Comparison of ENCODE assay signal across 8 mouse cellular contexts in genomic region chr3:87929341-87930077, GRCm38 (mm10). TPM values are rescaled to one million over a fixed set of nuclear protein-coding genes. Genes with fewer than 3 reads are reported as not detected.
DNase-seq lines count a peak whose midpoint lies in the region; ATAC-seq and TF ChIP-seq lines count a peak whose summit lies in the region.

No protein-coding gene starts in this region.

- H3K9ac ChIP-seq in heart, embryonic 12.5 days: peak overlapping the region; percentile 87
- H3K9ac ChIP-seq in forebrain, postnatal 0 days: peak overlapping the region; percentile 86

- H3K27ac ChIP-seq in heart, embryonic 12.5 days (ENCODE audit: poor library complexity, severe bottlenecking): peak overlapping the region; percentile 52
- peak overlapping the region; percentile 90 for H3K27ac ChIP-seq in forebrain, postnatal 0 days (ENCODE audit: low read depth, low read length)

- 5% methylated on average over 26 of the region's 26 CpGs for WGBS in heart, embryonic 12.5 days
- WGBS in forebrain, postnatal 0 days: 7% methylated on average over 26 of the region's 26 CpGs

- ATAC-seq in heart, embryonic 12.5 days (ENCODE audit: insufficient number of reproducible peaks, low FRiP score): peak; percentile 31
- peak; percentile 19; the same call in 1 of the 2 replicates for ATAC-seq in forebrain, postnatal 0 days
- peak; percentile 38 for ATAC-seq in megakaryocyte progenitor cell, adult 5-6 weeks (replicated peaks; ENCODE audit: poor library complexity)

- peaks cover 56% of the 10 kb centered on the region for H3K36me3 ChIP-seq in heart, embryonic 12.5 days
- peaks cover 75% of the 10 kb centered on the region for H3K36me3 ChIP-seq in E14TG2a.4 (ENCODE audit: insufficient read depth, low read length)
- H3K36me3 ChIP-seq in forebrain, postnatal 0 days (ENCODE audit: insufficient read depth): peaks cover 47% of the 10 kb centered on the region

- no peaks in the 10 kb centered on the region for H3K9me3 ChIP-seq in heart, embryonic 12.5 days (replicated peaks)
- H3K9me3 ChIP-seq in E14TG2a.4 (ENCODE audit: low read length): peaks cover 8% of the 10 kb centered on the region
- no peaks in the 10 kb centered on the region for H3K9me3 ChIP-seq in forebrain, postnatal 0 days (ENCODE audit: low read length)

- no peaks in the 10 kb centered on the region for H3K27me3 ChIP-seq in heart, embryonic 12.5 days (replicated peaks)
- H3K27me3 ChIP-seq in E14TG2a.4 (ENCODE audit: insufficient read depth, low read length): no peaks in the 10 kb centered on the region
- H3K27me3 ChIP-seq in forebrain, postnatal 0 days (ENCODE audit: insufficient read depth, low read length): no peaks in the 10 kb centered on the region

- peak overlapping the region; percentile 82 for H3K4me2 ChIP-seq in heart, embryonic 12.5 days
- peak overlapping the region; percentile 59 for H3K4me2 ChIP-seq in forebrain, postnatal 0 days (ENCODE audit: low read depth)

- H3K4me1 ChIP-seq in heart, embryonic 12.5 days (replicated peaks): peaks cover 23% of the 10 kb centered on the region
- peaks cover 58% of the 10 kb centered on the region for H3K4me1 ChIP-seq in E14TG2a.4 (replicated peaks; ENCODE audit: low read depth, low read length)
- peaks cover 5% of the 10 kb centered on the region; the same call in 1 of the 2 replicates for H3K4me1 ChIP-seq in forebrain, postnatal 0 days (ENCODE audit: insufficient read depth)

- no peak for TF ChIP-seq CTCF in E14TG2a.4 (conservative IDR thresholded peaks at IDR 0.05; ENCODE audit: low read length)
- no peak for TF ChIP-seq CTCF in forebrain, postnatal 0 days (IDR thresholded peaks at IDR 0.05; ENCODE audit: low read depth)

- no peak for DNase-seq in heart, adult 8-10 months (ENCODE audit: low spot score)
- no peak for DNase-seq in forebrain, postnatal 0 days
- no peak for DNase-seq in cerebellum, adult 18-20 months
- no peak for DNase-seq in adrenal gland, postnatal 25 days
- DNase-seq in right cerebral cortex, postnatal 25 days: no peak

- peak overlapping the region; percentile 86 for H3K4me3 ChIP-seq in heart, embryonic 12.5 days
- H3K4me3 ChIP-seq in E14TG2a.4 (replicated peaks; ENCODE audit: low read length): peak overlapping the region; percentile 94
- H3K4me3 ChIP-seq in forebrain, postnatal 0 days (ENCODE audit: low read depth, low read length): peak overlapping the region; percentile 77

RNA-seq across cellular contexts. Expression of gene Isg20l2, which starts 0.6 kb away (rescaled TPM):
- polyA plus RNA-seq in heart, embryonic 12.5 days (2016; fragmentation: Nextera tagmentation; extraction: Ambion mirVana): 36.4 and 38.3 TPM in 2 replicates
- 1 to 10 TPM; 9.0 to 9.8 (median 9.7) TPM for total RNA-seq in heart, adult 8-10 months (2022)
- total RNA-seq in forebrain, postnatal 0 days (2014; rRNA removed): 29.1 and 31.9 TPM in 2 replicates
- 16.1 and 19.3 TPM in 2 replicates for polyA plus RNA-seq in forebrain, postnatal 0 days (2015; fragmentation: Nextera tagmentation; extraction: Ambion mirVana)
- 45.2 and 51.0 TPM in 2 replicates for total RNA-seq in megakaryocyte progenitor cell, adult 5-6 weeks (2015)
- 41.1 and 51.0 TPM in 2 replicates for total RNA-seq in megakaryocyte progenitor cell, adult 5-6 weeks (2017)
- total RNA-seq in adrenal gland, postnatal 25 days (2021): 22.7 and 22.8 TPM in 2 replicates

RNA-seq across cellular contexts. Expression of gene Rrnad1, which starts 1.0 kb away (rescaled TPM):
- polyA plus RNA-seq in heart, embryonic 12.5 days (2016; fragmentation: Nextera tagmentation; extraction: Ambion mirVana): 13.6 and 14.1 TPM in 2 replicates
- 1 to 10 TPM; 4.6 to 6.7 (median 5.3) TPM for total RNA-seq in heart, adult 8-10 months (2022)
- 19.3 and 31.8 TPM in 2 replicates for total RNA-seq in forebrain, postnatal 0 days (2014; rRNA removed)
- 10.9 and 15.6 TPM in 2 replicates for polyA plus RNA-seq in forebrain, postnatal 0 days (2015; fragmentation: Nextera tagmentation; extraction: Ambion mirVana)
- 10.3 and 11.1 TPM in 2 replicates for total RNA-seq in megakaryocyte progenitor cell, adult 5-6 weeks (2015)
- 13.2 and 16.2 TPM in 2 replicates for total RNA-seq in megakaryocyte progenitor cell, adult 5-6 weeks (2017)
- 17.9 and 24.1 TPM in 2 replicates for total RNA-seq in adrenal gland, postnatal 25 days (2021)

RNA-seq across cellular contexts. Expression of gene Mrpl24, which starts 10.2 kb away (rescaled TPM):
- polyA plus RNA-seq in heart, embryonic 12.5 days (2016; fragmentation: Nextera tagmentation; extraction: Ambion mirVana): 62.9 and 65.2 TPM in 2 replicates
- 10 to 100 TPM; 73.5 to 80.6 (median 77.1) TPM for total RNA-seq in heart, adult 8-10 months (2022)
- 47.0 and 68.4 TPM in 2 replicates for total RNA-seq in forebrain, postnatal 0 days (2014; rRNA removed)
- 43.4 and 45.7 TPM in 2 replicates for polyA plus RNA-seq in forebrain, postnatal 0 days (2015; fragmentation: Nextera tagmentation; extraction: Ambion mirVana)
- total RNA-seq in megakaryocyte progenitor cell, adult 5-6 weeks (2015): 157 and 195 TPM in 2 replicates
- total RNA-seq in megakaryocyte progenitor cell, adult 5-6 weeks (2017): 119 and 137 TPM in 2 replicates
- 113 and 156 TPM in 2 replicates for total RNA-seq in adrenal gland, postnatal 25 days (2021)

RNA-seq across cellular contexts. Expression of gene Crabp2, which starts 19.0 kb away (rescaled TPM):
- 7.3 and 8.0 TPM in 2 replicates for polyA plus RNA-seq in heart, embryonic 12.5 days (2016; fragmentation: Nextera tagmentation; extraction: Ambion mirVana)
- not detected for total RNA-seq in heart, adult 8-10 months (2022)
- 16.8 and 17.4 TPM in 2 replicates for total RNA-seq in forebrain, postnatal 0 days (2014; rRNA removed)
- polyA plus RNA-seq in forebrain, postnatal 0 days (2015; fragmentation: Nextera tagmentation; extraction: Ambion mirVana): 24.7 and 28.1 TPM in 2 replicates
- total RNA-seq in megakaryocyte progenitor cell, adult 5-6 weeks (2015): not detected in 2 replicates
- total RNA-seq in megakaryocyte progenitor cell, adult 5-6 weeks (2017): not detected in 2 replicates
- not detected in 2 replicates for total RNA-seq in adrenal gland, postnatal 25 days (2021)

RNA-seq across cellular contexts. Expression of gene Hdgf, which starts 23.4 kb away (rescaled TPM):
- 175 and 177 TPM in 2 replicates for polyA plus RNA-seq in heart, embryonic 12.5 days (2016; fragmentation: Nextera tagmentation; extraction: Ambion mirVana)
- 100 to 1,000 TPM; 109 to 118 (median 117) TPM for total RNA-seq in heart, adult 8-10 months (2022)
- 116 and 121 TPM in 2 replicates for total RNA-seq in forebrain, postnatal 0 days (2014; rRNA removed)
- polyA plus RNA-seq in forebrain, postnatal 0 days (2015; fragmentation: Nextera tagmentation; extraction: Ambion mirVana): 147 and 160 TPM in 2 replicates
- total RNA-seq in megakaryocyte progenitor cell, adult 5-6 weeks (2015): 281 and 308 TPM in 2 replicates
- 348 and 456 TPM in 2 replicates for total RNA-seq in megakaryocyte progenitor cell, adult 5-6 weeks (2017)
- 173 and 198 TPM in 2 replicates for total RNA-seq in adrenal gland, postnatal 25 days (2021)
